Mouse (Mus musculus): ENCODE results near the gene Cxcl10.

DNA sequence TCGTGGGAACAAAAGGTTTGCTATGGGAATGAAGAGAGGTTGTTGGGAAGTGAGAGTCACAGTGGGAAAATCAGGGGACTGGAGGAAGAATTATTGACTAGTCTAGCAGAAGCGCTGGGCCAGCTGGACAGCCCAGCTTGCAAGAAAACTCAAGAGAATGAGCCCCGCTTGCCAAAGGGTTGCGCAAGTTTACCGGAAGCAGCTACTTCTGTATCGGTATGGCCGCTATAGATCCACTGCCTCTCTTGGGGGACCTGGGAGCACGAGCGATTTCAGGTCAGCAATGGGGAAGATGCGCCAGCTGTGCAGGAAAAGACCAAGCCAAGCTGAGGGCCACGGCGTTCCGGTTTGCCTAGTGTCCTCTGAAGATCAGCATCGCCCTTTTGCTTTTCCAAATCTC is 30.1 kb downstream of the Cxcl10 start:
- no peak for TF ChIP-seq CTCF (IDR thresholded peaks at IDR 0.05; ENCODE audit: low read depth, low read length)
- no peak for TF ChIP-seq POLR2A (IDR thresholded peaks at IDR 0.05; ENCODE audit: extremely low read depth, insufficient read depth, low read length)
